Mouse (Mus musculus): ENCODE measurements around the gene Anln.
A peak's percentile ranks its signal among the peaks of the same experiment; 100 is the strongest.
"Not testable (repeated sequence)": the region's sequence is repeated elsewhere in the genome, so short reads cannot be mapped to it uniquely, and the experiment has no call there.

Anln gene

GRCm38 (mm10) chr9:22322381-22323211, 66.4 kb downstream of the Anln start:
- no peak for DNase-seq (ENCODE audit: extremely low spot score, low read depth, low spot score)

GRCm38 (mm10) chr9:22319109-22319508, 69.9 kb downstream of the Anln start:
- DNase-seq (ENCODE audit: extremely low spot score, low read depth, low spot score) = no peak

- DNase-seq (ENCODE audit: extremely low spot score, low read depth, low spot score) = not testable (repeated sequence)
Observed at GRCm38 (mm10) chr9:22316047-22316446, 72.9 kb downstream of the Anln start.

- no peak for DNase-seq (ENCODE audit: extremely low spot score, low read depth, low spot score)
Observed at GRCm38 (mm10) chr9:22314066-22314465, 74.9 kb downstream of the Anln start.

- DNase-seq (ENCODE audit: extremely low spot score, low read depth, low spot score) = no peak
Observed at GRCm38 (mm10) chr9:22313218-22313617, 75.8 kb downstream of the Anln start.

GRCm38 (mm10) chr9:22309651-22310050, 79.3 kb downstream of the Anln start:
- DNase-seq (ENCODE audit: extremely low spot score, low read depth, low spot score) = no peak

- not testable (repeated sequence) for DNase-seq (ENCODE audit: extremely low spot score, low read depth, low spot score)
Observed at GRCm38 (mm10) chr9:22307920-22308262, 81.1 kb downstream of the Anln start.

- peak; percentile 98 for DNase-seq (ENCODE audit: extremely low spot score, low read depth, low spot score)
Observed at GRCm38 (mm10) chr9:22307156-22307919, 81.7 kb downstream of the Anln start, which contains the start of gene Zfp810. Gene Zfp810, minus strand, starts transcription at chr9:22307648.

GRCm38 (mm10) chr9:22306726-22307125, 82.3 kb downstream of the Anln start:
- DNase-seq (ENCODE audit: extremely low spot score, low read depth, low spot score) = no peak

- DNase-seq (ENCODE audit: extremely low spot score, low read depth, low spot score) = no peak
Observed at GRCm38 (mm10) chr9:22302199-22302598, 86.8 kb downstream of the Anln start.
